Mouse (Mus musculus) heart, postnatal 0 days (tissue): ENCODE measurements around the gene Cacna2d2.

ENCODE experiments used
- CTCF ChIP-seq: IDR thresholded peaks from 2 replicates; pipeline ENCODE4 v1.5.1; 2016; ENCODE audit warnings: antibody characterized with exemption, control low read depth, low read depth
- EP300 ChIP-seq: IDR thresholded peaks from 2 replicates; pipeline ENCODE4 v1.6.1; 2016; ENCODE audit warnings: antibody characterized with exemption, low read depth

GRCm38 (mm10) chr9:107563029-107563581 lies 163.7 kb downstream of the Cacna2d2 start, which contains the start of gene Tusc2:
- TF ChIP-seq CTCF: no peak
- TF ChIP-seq EP300: no peak
